28 mouse cellular contexts compared by ENCODE assay signal in the genomic region with DNA sequence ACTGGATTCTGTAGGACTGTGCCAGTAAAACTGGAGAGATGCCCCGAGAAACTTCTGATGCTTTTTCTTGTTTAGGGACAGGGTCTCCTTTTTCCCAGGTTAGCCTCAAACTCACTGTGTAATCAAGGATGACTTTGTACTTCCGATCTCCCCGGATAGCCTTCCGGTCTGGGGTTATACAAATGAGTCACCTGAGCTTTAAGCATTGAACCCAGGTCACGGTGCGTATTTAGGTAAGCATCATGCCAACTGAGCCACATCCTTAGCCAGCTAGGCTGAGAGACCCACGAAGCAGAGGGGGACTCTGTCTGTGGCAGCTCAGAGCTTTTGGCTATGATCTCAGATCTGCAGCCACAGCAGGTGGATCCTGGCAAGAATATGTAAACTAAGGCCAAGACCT.
"Had no signal": no experiment of that assay in that cellular context is flagged by ENCODE, and none has a peak within 500 bp of the region (broad histone marks: within the 10 kb centered on the region; RNA-seq: fewer than 3 reads in every experiment).

No protein-coding gene starts in this region.

- H3K36me3 ChIP-seq: heart, embryonic 12.5 days; heart, embryonic 13.5 days; heart, embryonic 15.5 days; hindbrain, embryonic 10.5 days; hindbrain, embryonic 12.5 days; hindbrain, embryonic 13.5 days; hindbrain, embryonic 15.5 days; intestine, embryonic 15.5 days; kidney, embryonic 15.5 days had no signal

- H3K9me3 ChIP-seq: heart, embryonic 15.5 days; hindbrain, embryonic 12.5 days; hindbrain, embryonic 13.5 days; hindbrain, embryonic 15.5 days; intestine, embryonic 15.5 days; kidney, embryonic 15.5 days had no signal

- H3K4me1 ChIP-seq: heart, embryonic 12.5 days; heart, embryonic 13.5 days; heart, embryonic 15.5 days; hindbrain, embryonic 10.5 days; hindbrain, embryonic 12.5 days; hindbrain, embryonic 13.5 days; hindbrain, embryonic 15.5 days; intestine, embryonic 15.5 days; kidney, embryonic 15.5 days had no signal

- H3K27ac ChIP-seq: heart, embryonic 13.5 days; heart, embryonic 15.5 days; hindbrain, embryonic 10.5 days; hindbrain, embryonic 12.5 days; hindbrain, embryonic 13.5 days; hindbrain, embryonic 14.5 days; hindbrain, embryonic 15.5 days; hindbrain, postnatal 0 days; intestine, embryonic 15.5 days; kidney, embryonic 15.5 days; kidney, postnatal 0 days; layer of hippocampus, adult 2 months; left cerebral cortex, adult 2 months had no signal

- H3K9ac ChIP-seq: heart, embryonic 12.5 days; heart, embryonic 13.5 days; heart, embryonic 15.5 days; hindbrain, embryonic 12.5 days; hindbrain, embryonic 13.5 days; hindbrain, embryonic 14.5 days; hindbrain, embryonic 15.5 days; intestine, embryonic 15.5 days; kidney, embryonic 15.5 days had no signal

- H3K4me3 ChIP-seq: heart, embryonic 12.5 days; heart, embryonic 13.5 days; heart, embryonic 15.5 days; hindbrain, embryonic 10.5 days; hindbrain, embryonic 12.5 days; hindbrain, embryonic 13.5 days; hindbrain, embryonic 15.5 days; intestine, embryonic 15.5 days; kidney, embryonic 15.5 days; layer of hippocampus, adult 2 months; left cerebral cortex, adult 2 months had no signal

- H3K27me3 ChIP-seq: heart, embryonic 15.5 days; hindbrain, embryonic 12.5 days; hindbrain, embryonic 13.5 days; hindbrain, embryonic 15.5 days; intestine, embryonic 15.5 days; kidney, embryonic 15.5 days had no signal

- DNase-seq: heart, postnatal 10 days; heart, postnatal 36 days; heart, postnatal 4 days; kidney, adult 11 months; kidney, adult 18-20 months; kidney, adult 2 months; kidney, adult 8-10 months; kidney, adult 9 months; kidney, postnatal 10 days; kidney, postnatal 14 days; kidney, postnatal 25 days; kidney, postnatal 4 days; layer of hippocampus, adult 9-11 months; layer of hippocampus, postnatal 36 days had no signal
